Mouse (Mus musculus) liver, postnatal 0 days (tissue): ENCODE measurements around the gene Dnpep. TPM values are rescaled to one million over a fixed set of nuclear protein-coding genes. Genes with fewer than 3 reads are reported as not detected.
A peak's percentile ranks its signal among the peaks of the same experiment; 100 is the strongest.

Experiments used
- ATAC-seq: fragments of 200-750 bp; cut with Nextera tagmentation; 2 replicates; pipeline ENCODE4 v1.8.0; 2017; ENCODE audit warnings: mild to moderate bottlenecking, moderate library complexity
- DNase-seq: peaks from one replicate; pipeline ENCODE4 v3.0.0-alpha.2; 2016
- H3K27ac ChIP-seq: fragments of 300-500 bp; sonication (generic); 2 replicates; pipeline ENCODE4 v1.5.1; 2014; ENCODE audit warnings: antibody characterized with exemption, moderate library complexity, mild to moderate bottlenecking, low read depth
- H3K27me3 ChIP-seq: fragments of 300-500 bp; sonication (generic); 2 replicates; pipeline ENCODE4 v1.6.1; 2014; ENCODE audit warnings: low read length, control low read depth, mixed read lengths; ENCODE audit not compliant: insufficient read depth
- H3K36me3 ChIP-seq: fragments of 300-500 bp; sonication (generic); replicated peaks from 2 replicates; pipeline ENCODE4 v1.6.1; 2014; ENCODE audit warnings: mild to moderate bottlenecking, control low read depth, low read length, moderate library complexity, mixed read lengths; ENCODE audit not compliant: insufficient read depth
- H3K4me1 ChIP-seq: fragments of 300-500 bp; sonication (generic); 2 replicates; pipeline ENCODE4 v1.6.1; 2014; ENCODE audit warnings: antibody characterized with exemption, mild to moderate bottlenecking, control low read depth; ENCODE audit not compliant: insufficient read depth
- H3K4me2 ChIP-seq: fragments of 300-500 bp; sonication (generic); 2 replicates; pipeline ENCODE4 v1.6.1; 2014; ENCODE audit warnings: low read depth, mild to moderate bottlenecking, low read length, moderate library complexity, mixed read lengths
- H3K4me3 ChIP-seq: fragments of 300-500 bp; sonication (generic); 2 replicates; pipeline ENCODE4 v1.5.1; 2014; ENCODE audit warnings: low read depth, low read length
- H3K9ac ChIP-seq: fragments of 300-500 bp; sonication (generic); replicated peaks from 2 replicates; pipeline ENCODE4 v1.6.1; 2014; ENCODE audit warnings: mild to moderate bottlenecking, moderate library complexity
- H3K9me3 ChIP-seq: fragments of 300-500 bp; sonication (generic); 2 replicates; pipeline ENCODE4 v1.6.1; 2016; ENCODE audit warnings: mild to moderate bottlenecking, control low read depth, low read length, mixed read lengths
- CTCF ChIP-seq: sonication (generic); IDR thresholded peaks from 2 replicates; pipeline ENCODE4 v1.5.1; 2016; ENCODE audit warnings: antibody characterized with exemption, low read depth
- EP300 ChIP-seq: IDR thresholded peaks from 2 replicates; pipeline ENCODE4 v1.6.1; 2016; ENCODE audit warnings: antibody characterized with exemption, low read depth, mild to moderate bottlenecking
- WGBS: fragments of 180-500 bp; shearing (Covaris S2); extraction: QIAGEN DNeasy Blood & Tissue Kit; methylation state at CpG from one replicate; pipeline ENCODE4 v1.1.7; 2014; ENCODE audit not compliant: insufficient replicate concordance; 5-methylcytosine and 5-hydroxymethylcytosine counted together
- polyA plus RNA-seq: library from polyadenylated mRNA; unstranded; fragments of >200 nt; fragmentation: Nextera tagmentation; extraction: Ambion mirVana; gene quantifications from 2 replicates; pipeline ENCODE4 v1.2.1, GENCODE M21; 2015

Dnpep gene
- polyA plus RNA-seq, 1 experiment from 2014 or later: 50.5 TPM

GRCm38 (mm10) chr1:75289888-75290431, 27.8 kb downstream of the Dnpep start:
- 63% methylated on average over 8 of the region's 8 CpGs for WGBS
- ATAC-seq (no peak), DNase-seq (no peak)
- H3K9me3 ChIP-seq: no peaks in the 10 kb centered on the region
- no peak overlapping the region for H3K4me3 ChIP-seq
- no peaks in the 10 kb centered on the region for H3K4me1 ChIP-seq
- TF ChIP-seq CTCF: no peak
- TF ChIP-seq EP300: no peak
- H3K4me2 ChIP-seq: no peak overlapping the region
- no peak overlapping the region for H3K9ac ChIP-seq
- no peaks in the 10 kb centered on the region for H3K36me3 ChIP-seq
- no peak overlapping the region for H3K27ac ChIP-seq
- no peaks in the 10 kb centered on the region for H3K27me3 ChIP-seq

GRCm38 (mm10) chr1:75289376-75289775, 28.4 kb downstream of the Dnpep start:
- Histone ChIP-seq H3K27ac (no peak overlapping the region), H3K9me3 (no peaks in the 10 kb centered on the region), H3K4me3 (no peak overlapping the region), H3K9ac (no peak overlapping the region), H3K27me3 (no peaks in the 10 kb centered on the region), H3K36me3 (no peaks in the 10 kb centered on the region), H3K4me1 (no peaks in the 10 kb centered on the region), H3K4me2 (no peak overlapping the region)
- DNase-seq (peak; percentile 22), ATAC-seq (peak; percentile 71)
- TF ChIP-seq CTCF: no peak
- TF ChIP-seq EP300: no peak
- WGBS: 32% methylated on average over 7 of the region's 7 CpGs

- WGBS: 74% methylated on average over 7 of the region's 7 CpGs
- H3K27ac ChIP-seq: no peak overlapping the region
- peak; percentile 35; the same call in 1 of the 2 replicates for TF ChIP-seq EP300
- no peak for TF ChIP-seq CTCF
- no peaks in the 10 kb centered on the region for H3K27me3 ChIP-seq
- H3K36me3 ChIP-seq: no peaks in the 10 kb centered on the region
- no peaks in the 10 kb centered on the region for H3K9me3 ChIP-seq
- ATAC-seq (peak; percentile 29; the same call in 1 of the 2 replicates), DNase-seq (no peak)
- H3K4me2 ChIP-seq: no peak overlapping the region
- no peaks in the 10 kb centered on the region for H3K4me1 ChIP-seq
- no peak overlapping the region for H3K9ac ChIP-seq
- H3K4me3 ChIP-seq: no peak overlapping the region
Observed at GRCm38 (mm10) chr1:75284911-75285310, 32.9 kb downstream of the Dnpep start.

GRCm38 (mm10) chr1:75283017-75283416, 34.8 kb downstream of the Dnpep start:
- DNase-seq: no peak
- Histone ChIP-seq H3K4me2 (no peak overlapping the region), H3K9me3 (no peaks in the 10 kb centered on the region), H3K4me3 (no peak overlapping the region), H3K9ac (no peak overlapping the region), H3K36me3 (no peaks in the 10 kb centered on the region), H3K27me3 (peaks cover 4% of the 10 kb centered on the region; the same call in 1 of the 2 replicates), H3K27ac (no peak overlapping the region), H3K4me1 (no peaks in the 10 kb centered on the region)
- ATAC-seq: no peak
- 74% methylated on average over 5 of the region's 5 CpGs for WGBS
- TF ChIP-seq EP300: no peak
- no peak for TF ChIP-seq CTCF

GRCm38 (mm10) chr1:75278228-75278627, 39.6 kb downstream of the Dnpep start, which contains the start of gene Resp18:
TSS of gene Resp18 (minus strand) at chr1:75278415.
- no peak for ATAC-seq
- 5% methylated on average over 13 of the region's 13 CpGs for WGBS
- Histone ChIP-seq H3K36me3 (no peaks in the 10 kb centered on the region), H3K4me1 (no peaks in the 10 kb centered on the region), H3K9me3 (no peaks in the 10 kb centered on the region), H3K27me3 (peaks cover 4% of the 10 kb centered on the region; the same call in 1 of the 2 replicates), H3K4me2 (no peak within 1 kb of the TSS), H3K4me3 (no peak within 1 kb of the TSS), H3K9ac (no peak within 1 kb of the TSS), H3K27ac (no peak within 1 kb of the TSS)
- TF ChIP-seq EP300: no peak
- no peak for TF ChIP-seq CTCF
- no peak for DNase-seq

- H3K4me1 ChIP-seq: no peaks in the 10 kb centered on the region
- no peaks in the 10 kb centered on the region for H3K9me3 ChIP-seq
- no peak for TF ChIP-seq CTCF
- TF ChIP-seq EP300: no peak
- DNase-seq (peak; percentile 69), ATAC-seq (no peak)
- H3K27ac ChIP-seq: no peak overlapping the region
- H3K27me3 ChIP-seq: peaks cover 4% of the 10 kb centered on the region; the same call in 1 of the 2 replicates
- H3K4me2 ChIP-seq: no peak overlapping the region
- 5% methylated on average over 23 of the region's 23 CpGs for WGBS
- no peaks in the 10 kb centered on the region for H3K36me3 ChIP-seq
- no peak overlapping the region for H3K9ac ChIP-seq
- no peak overlapping the region for H3K4me3 ChIP-seq
Observed at GRCm38 (mm10) chr1:75277195-75278188, 40.3 kb downstream of the Dnpep start.
